Mouse (Mus musculus) midbrain, embryonic 15.5 days (tissue): ENCODE data around the gene Mfsd14a. TPM values are rescaled to one million over a fixed set of nuclear protein-coding genes. Genes with fewer than 3 reads are reported as not detected.
"Not testable (repeated sequence)": the region's sequence is repeated elsewhere in the genome, so short reads cannot be mapped to it uniquely, and the experiment has no call there.

Experiments used
- ATAC-seq: fragments of 200-750 bp; cut with Nextera tagmentation; replicated peaks from 2 replicates; pipeline ENCODE4 v1.8.0; 2017; ENCODE audit warnings: moderate TSS enrichment
- H3K27ac ChIP-seq: fragments of 300-500 bp; sonication (generic); 2 replicates; pipeline ENCODE4 v1.5.1; 2015; ENCODE audit warnings: mild to moderate bottlenecking, inconsistent platforms
- H3K27me3 ChIP-seq: fragments of 300-500 bp; sonication (generic); replicated peaks from 2 replicates; pipeline ENCODE4 v1.6.1; 2015; ENCODE audit warnings: inconsistent platforms
- H3K36me3 ChIP-seq: fragments of 300-500 bp; sonication (generic); replicated peaks from 2 replicates; pipeline ENCODE4 v1.6.1; 2015; ENCODE audit warnings: inconsistent platforms
- H3K4me1 ChIP-seq: fragments of 300-500 bp; sonication (generic); 2 replicates; pipeline ENCODE4 v1.6.1; 2015; ENCODE audit warnings: inconsistent platforms
- H3K4me2 ChIP-seq: fragments of 300-500 bp; sonication (generic); 2 replicates; pipeline ENCODE4 v1.6.1; 2015; ENCODE audit warnings: inconsistent platforms, mild to moderate bottlenecking, moderate library complexity
- H3K4me3 ChIP-seq: fragments of 300-500 bp; sonication (generic); 2 replicates; pipeline ENCODE4 v1.5.1; 2015; ENCODE audit warnings: mild to moderate bottlenecking, inconsistent platforms
- H3K9ac ChIP-seq: fragments of 300-500 bp; sonication (generic); 2 replicates; pipeline ENCODE4 v1.6.1; 2015; ENCODE audit warnings: mild to moderate bottlenecking, inconsistent platforms
- H3K9me3 ChIP-seq: fragments of 300-500 bp; sonication (generic); 2 replicates; pipeline ENCODE4 v1.6.1; 2016; ENCODE audit warnings: inconsistent platforms
- WGBS: fragments of 180-500 bp; shearing (Covaris S2); methylation state at CpG from one replicate; pipeline ENCODE4 v1.1.7; 2015; ENCODE audit warnings: mixed read lengths; 5-methylcytosine and 5-hydroxymethylcytosine counted together
- polyA plus RNA-seq: library from polyadenylated mRNA; unstranded; fragments of >200 nt; fragmentation: Nextera tagmentation; extraction: Ambion mirVana; gene quantifications from 2 replicates; pipeline ENCODE4 v1.2.1, GENCODE M21; 2015

The Mfsd14a gene
- polyA plus RNA-seq, 1 experiment from 2014 or later, result 64.0 TPM

DNA sequence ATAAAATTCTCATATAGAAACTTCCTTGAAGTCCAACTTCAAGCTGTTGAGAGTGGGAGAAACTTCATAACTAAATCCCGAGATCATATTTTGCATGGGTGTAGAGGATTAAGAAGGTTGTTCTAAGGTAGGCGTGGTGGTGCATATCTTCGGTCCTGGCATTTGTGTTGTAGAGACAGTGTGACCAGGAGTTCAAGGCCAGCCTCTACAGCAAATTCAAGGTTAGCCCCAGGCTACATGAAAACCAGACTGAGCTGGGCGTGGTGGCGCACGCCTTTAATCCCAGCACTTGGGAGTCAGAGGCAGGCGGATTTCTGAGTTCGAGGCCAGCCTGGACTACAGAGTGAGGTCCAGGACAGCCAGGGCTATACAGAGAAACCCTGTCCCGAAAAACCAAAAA lies 1.8 kb upstream of the Mfsd14a start:
- not testable (repeated sequence) for H3K4me3 ChIP-seq, H3K36me3 ChIP-seq, H3K27ac ChIP-seq, H3K4me2 ChIP-seq, ATAC-seq, H3K9me3 ChIP-seq, H3K9ac ChIP-seq, H3K27me3 ChIP-seq
- H3K4me1 ChIP-seq, result peaks cover 25% of the 10 kb centered on the region
- WGBS, result 94% methylated on average over 9 of the region's 9 CpGs

DNA sequence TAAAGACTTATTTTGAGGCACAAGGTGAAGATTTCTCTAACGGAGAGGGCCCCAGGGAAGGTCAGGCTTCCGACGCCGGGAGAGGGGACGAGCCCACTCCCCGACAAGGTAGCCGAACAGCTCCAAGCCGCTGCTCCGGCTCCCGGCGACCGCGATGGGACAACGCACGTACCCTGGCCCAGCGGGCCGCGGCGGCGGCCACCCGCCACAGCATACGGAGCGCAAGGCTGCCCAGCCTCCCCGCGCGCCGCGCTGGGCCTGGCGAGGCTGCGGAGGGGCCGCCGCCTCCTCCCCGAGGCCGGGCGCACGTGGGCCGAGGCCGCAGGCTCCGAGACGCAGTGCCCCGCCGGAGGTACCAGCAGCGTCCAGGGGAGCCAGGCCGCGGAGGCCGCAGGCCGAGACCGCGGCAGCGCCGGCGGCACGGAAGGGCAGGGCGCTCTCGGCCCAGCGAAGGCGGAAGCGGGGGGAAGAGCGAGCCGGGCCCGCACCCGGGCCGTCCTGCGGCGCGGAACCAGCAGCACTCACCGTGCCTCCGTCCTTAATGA lies 535 bp downstream of the Mfsd14a start:
- H3K27ac ChIP-seq, result peak overlapping the region; percentile 93
- peaks cover 30% of the 10 kb centered on the region for H3K4me1 ChIP-seq
- H3K9ac ChIP-seq, result peak overlapping the region; percentile 73
- no peaks in the 10 kb centered on the region for H3K36me3 ChIP-seq
- no peaks in the 10 kb centered on the region for H3K9me3 ChIP-seq
- H3K4me2 ChIP-seq, result peak overlapping the region; percentile 68
- H3K4me3 ChIP-seq, result peak overlapping the region; percentile 58
- peak; percentile 91 for ATAC-seq
- WGBS, result under 1% methylated on average over 61 of the region's 68 CpGs
- no peaks in the 10 kb centered on the region for H3K27me3 ChIP-seq

DNA sequence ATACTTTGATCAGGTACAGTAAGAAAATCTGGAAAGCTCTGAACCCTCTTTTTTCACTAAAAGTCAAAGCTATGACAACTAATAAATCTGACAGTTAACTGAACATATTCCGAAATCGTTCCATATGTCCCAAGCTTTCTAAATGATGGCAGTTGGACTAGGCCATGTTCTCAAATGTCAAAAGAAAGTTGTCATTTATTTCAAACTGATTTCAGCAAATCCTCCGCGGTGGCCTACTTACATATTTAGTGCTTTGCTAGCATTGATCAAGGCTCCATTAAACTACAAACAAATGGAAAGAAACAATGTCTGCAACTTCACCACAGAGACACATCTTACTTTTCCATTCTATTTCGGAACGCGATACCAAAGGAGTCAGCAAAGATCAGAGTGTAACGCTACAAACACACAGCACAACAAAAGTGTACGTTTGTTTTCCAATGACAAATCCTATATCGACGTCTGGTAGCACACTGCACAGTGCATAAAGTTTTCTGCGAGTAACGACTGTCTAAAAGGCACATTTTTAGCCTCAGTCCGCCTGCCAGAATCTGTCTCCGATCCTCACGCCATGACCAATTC lies 1.1 kb downstream of the Mfsd14a start:
- no peak; the same call in 1 of the 2 replicates for ATAC-seq

DNA sequence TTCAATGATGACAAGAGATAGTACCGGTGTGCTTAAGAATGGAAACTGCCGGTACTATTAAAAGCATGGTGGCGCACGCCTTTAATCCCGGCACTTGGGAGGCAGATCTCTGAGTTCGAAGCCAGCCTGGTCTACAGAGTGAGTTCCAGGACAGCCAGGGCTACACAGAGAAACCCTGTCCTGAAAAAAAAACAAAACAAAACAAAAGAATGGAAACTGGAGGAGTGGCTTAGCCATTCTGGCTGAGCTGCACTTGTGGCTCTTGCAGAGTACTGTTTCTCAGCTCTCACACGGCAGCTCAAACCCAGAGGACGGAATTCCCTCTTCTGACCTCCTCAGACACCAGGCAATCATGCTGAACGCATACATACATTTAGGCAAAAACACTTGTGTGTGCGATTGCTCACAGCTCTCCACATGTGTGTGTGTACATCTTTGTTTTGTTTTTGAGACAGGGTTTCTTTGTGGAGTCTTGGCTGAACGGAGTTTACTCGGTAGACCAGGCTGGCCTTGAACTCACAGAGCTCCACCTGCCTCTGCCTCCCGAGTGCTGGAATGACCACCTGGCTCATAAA lies 2.5 kb downstream of the Mfsd14a start:
- Histone ChIP-seq H3K27ac (no peak overlapping the region), H3K4me2 (no peak overlapping the region), H3K9ac (no peak overlapping the region), H3K4me3 (no peak overlapping the region), H3K27me3 (no peaks in the 10 kb centered on the region), H3K4me1 (peaks cover 34% of the 10 kb centered on the region), H3K36me3 (no peaks in the 10 kb centered on the region), H3K9me3 (no peaks in the 10 kb centered on the region)
- WGBS, result 82% methylated on average over 13 of the region's 13 CpGs
- no peak for ATAC-seq

More for the DNA sequence above, 1.1 kb downstream of the Mfsd14a start:
- Histone ChIP-seq H3K27ac (peak overlapping the region; percentile 93), H3K4me3 (peak overlapping the region; percentile 58), H3K9ac (peak overlapping the region; percentile 73), H3K27me3 (no peaks in the 10 kb centered on the region), H3K4me1 (peaks cover 34% of the 10 kb centered on the region), H3K36me3 (no peaks in the 10 kb centered on the region), H3K9me3 (no peaks in the 10 kb centered on the region), H3K4me2 (peak overlapping the region; percentile 68)
- 6% methylated on average over 16 of the region's 16 CpGs for WGBS

DNA sequence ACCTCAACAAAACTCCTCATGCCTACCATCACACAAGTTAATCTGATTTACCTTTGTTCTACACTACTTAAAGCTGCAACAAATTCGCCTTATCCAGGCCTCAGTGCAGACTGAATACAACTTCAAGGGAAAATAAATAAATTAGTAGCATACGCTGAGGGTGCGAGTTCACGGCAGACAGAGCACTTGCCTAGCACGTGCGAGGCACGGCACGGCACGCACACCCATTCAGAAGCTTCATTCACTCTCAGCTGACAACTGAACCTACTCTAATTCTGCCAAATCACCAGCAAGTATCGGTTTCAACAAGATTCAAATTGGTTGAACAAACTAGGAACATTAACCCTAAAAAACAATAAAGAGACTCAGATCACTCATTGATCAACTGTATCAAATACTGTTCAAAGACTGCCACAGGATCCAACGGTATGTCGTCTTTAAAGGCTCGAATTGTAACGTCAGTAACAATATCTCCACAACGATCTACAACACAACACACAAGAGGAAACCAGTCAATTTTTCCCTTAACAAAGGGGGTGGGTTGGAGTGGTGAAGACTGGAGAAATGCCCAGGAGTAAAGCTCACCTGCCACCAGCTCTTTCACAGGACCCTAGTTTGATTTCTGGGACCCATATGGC lies 3.4 kb downstream of the Mfsd14a start:
- no peaks in the 10 kb centered on the region for H3K36me3 ChIP-seq
- no peak overlapping the region for H3K4me2 ChIP-seq
- peaks cover 34% of the 10 kb centered on the region for H3K4me1 ChIP-seq
- no peaks in the 10 kb centered on the region for H3K27me3 ChIP-seq
- H3K9ac ChIP-seq, result no peak overlapping the region
- H3K9me3 ChIP-seq, result no peaks in the 10 kb centered on the region
- no peak overlapping the region for H3K27ac ChIP-seq
- ATAC-seq, result no peak
- 60% methylated on average over 15 of the region's 15 CpGs for WGBS
- H3K4me3 ChIP-seq, result no peak overlapping the region

DNA sequence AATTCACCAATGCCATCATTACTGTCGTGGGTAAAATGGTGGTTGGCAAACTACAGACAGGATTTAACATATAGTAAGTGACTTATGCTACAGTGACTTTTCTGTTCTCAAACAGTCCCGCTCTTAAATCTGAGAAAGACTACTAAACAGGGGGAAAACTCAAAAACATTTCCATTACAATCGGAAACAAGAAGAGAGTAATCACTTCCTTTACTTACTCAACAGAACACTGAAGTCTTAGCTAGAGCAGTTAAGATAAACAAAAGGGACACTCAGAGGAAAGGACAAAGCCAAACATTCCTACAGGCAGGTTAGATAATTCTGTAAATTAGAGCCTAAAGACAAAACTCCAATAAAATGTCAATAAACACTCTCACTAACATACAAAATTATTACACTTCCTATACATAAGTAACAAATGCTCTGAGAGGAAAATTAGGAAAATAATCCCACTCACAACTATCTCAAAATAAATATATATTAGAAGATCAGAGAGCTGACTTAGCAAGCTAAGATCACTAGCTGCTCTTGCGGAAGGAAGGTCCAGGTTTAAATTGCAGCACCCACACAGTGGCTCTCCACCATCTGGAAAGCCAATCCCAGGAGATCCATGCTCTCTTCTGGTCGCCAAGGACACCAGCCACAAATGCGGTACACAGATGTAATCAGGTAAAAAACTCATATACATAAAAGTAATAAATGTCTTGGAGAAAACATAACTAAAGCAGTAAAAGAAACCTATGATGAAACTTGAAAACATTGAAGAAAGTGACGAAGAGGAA lies 6.1 kb downstream of the Mfsd14a start:
- no peaks in the 10 kb centered on the region for H3K36me3 ChIP-seq
- H3K4me3 ChIP-seq, result no peak overlapping the region
- H3K27me3 ChIP-seq, result no peaks in the 10 kb centered on the region
- no peak overlapping the region for H3K9ac ChIP-seq
- no peaks in the 10 kb centered on the region for H3K9me3 ChIP-seq
- no peak overlapping the region for H3K27ac ChIP-seq
- H3K4me2 ChIP-seq, result no peak overlapping the region
- ATAC-seq, result no peak
- 80% methylated on average over 7 of the region's 7 CpGs for WGBS
- peaks cover 46% of the 10 kb centered on the region for H3K4me1 ChIP-seq

DNA sequence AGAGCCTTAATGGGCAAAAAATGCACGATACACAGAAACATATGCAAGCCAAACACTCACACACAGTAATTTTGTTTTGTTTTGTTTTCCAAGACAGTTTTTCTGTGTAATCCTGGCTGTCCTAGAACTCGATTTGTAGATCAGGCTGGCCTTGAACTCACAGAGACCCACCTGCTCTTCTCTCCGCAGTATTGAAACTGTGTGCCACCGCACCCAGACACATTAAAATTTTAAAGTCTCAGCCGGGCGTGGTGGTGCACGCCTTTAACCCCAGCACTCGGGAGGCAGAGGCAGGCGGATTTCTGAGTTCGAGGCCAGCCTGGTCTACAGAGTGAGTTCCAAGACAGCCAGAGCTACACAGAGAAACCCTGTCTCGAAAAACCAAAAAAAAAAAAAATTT lies 8.4 kb downstream of the Mfsd14a start:
- H3K4me1 ChIP-seq, result peaks cover 23% of the 10 kb centered on the region
- not testable (repeated sequence) for H3K27ac ChIP-seq, H3K9ac ChIP-seq, H3K36me3 ChIP-seq, ATAC-seq, H3K9me3 ChIP-seq, H3K4me3 ChIP-seq, H3K27me3 ChIP-seq, H3K4me2 ChIP-seq
- 96% methylated on average over 11 of the region's 11 CpGs for WGBS

DNA sequence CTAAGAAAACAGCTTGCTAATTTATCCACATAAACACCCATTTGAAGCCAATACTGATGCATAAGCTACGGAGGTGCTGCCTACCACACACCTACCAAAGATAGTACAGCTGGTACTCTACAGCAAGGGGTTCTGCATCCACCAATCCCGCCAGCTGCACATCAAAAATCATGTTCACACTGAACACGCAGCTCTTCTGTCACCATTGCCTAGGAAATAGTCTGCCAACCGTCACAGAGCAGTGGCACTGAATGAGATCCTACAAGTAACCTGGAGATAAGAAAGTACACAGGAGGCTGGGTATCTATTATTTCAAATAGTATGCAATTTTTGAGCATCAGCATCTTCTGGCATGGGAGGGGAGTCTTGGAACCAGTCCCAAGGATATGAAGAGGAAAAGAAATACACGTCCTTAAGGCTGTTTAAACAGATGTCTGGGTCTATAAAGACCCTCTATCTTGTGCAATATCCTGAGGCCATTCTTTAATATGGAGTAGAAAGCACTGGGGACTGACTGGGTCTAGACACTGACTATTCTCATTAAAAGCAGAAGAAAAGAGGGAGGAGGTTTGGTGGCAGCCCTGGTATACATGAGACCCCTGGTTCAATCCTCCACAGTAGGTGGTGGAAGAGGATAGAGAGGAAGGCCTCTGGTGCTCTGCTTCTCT lies 9.1 kb downstream of the Mfsd14a start:
- no peak overlapping the region for H3K4me3 ChIP-seq
- no peak overlapping the region for H3K27ac ChIP-seq
- ATAC-seq, result no peak
- H3K9ac ChIP-seq, result no peak overlapping the region
- H3K4me2 ChIP-seq, result no peak overlapping the region
- no peaks in the 10 kb centered on the region for H3K9me3 ChIP-seq
- peaks cover 5% of the 10 kb centered on the region; the same call in 1 of the 2 replicates for H3K36me3 ChIP-seq
- 66% methylated on average over 5 of the region's 5 CpGs for WGBS
- H3K4me1 ChIP-seq, result peaks cover 19% of the 10 kb centered on the region
- H3K27me3 ChIP-seq, result no peaks in the 10 kb centered on the region

DNA sequence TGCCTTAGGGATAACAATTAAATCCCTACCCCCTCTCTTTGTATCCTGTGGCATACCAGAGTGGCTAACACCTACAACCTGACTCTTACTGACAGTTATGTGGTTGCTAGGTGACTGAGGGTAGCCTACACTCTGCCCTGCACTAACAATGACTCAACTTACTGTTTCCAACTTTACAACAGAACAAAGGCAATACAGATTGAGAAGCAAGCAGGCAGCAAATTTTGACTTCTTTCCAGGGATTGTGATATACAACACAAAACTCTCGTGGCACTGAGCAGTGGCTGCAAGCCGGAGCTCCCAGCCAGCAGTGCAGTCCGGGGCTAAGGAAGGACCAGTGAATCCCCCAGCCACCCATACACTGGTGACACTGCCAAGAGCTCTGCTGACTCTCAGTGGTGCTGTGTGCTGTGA lies 10.4 kb downstream of the Mfsd14a start:
- no peak overlapping the region for H3K27ac ChIP-seq
- peaks cover 5% of the 10 kb centered on the region; the same call in 1 of the 2 replicates for H3K36me3 ChIP-seq
- no peaks in the 10 kb centered on the region for H3K27me3 ChIP-seq
- H3K9me3 ChIP-seq, result no peaks in the 10 kb centered on the region
- H3K9ac ChIP-seq, result no peak overlapping the region
- H3K4me3 ChIP-seq, result no peak overlapping the region
- WGBS, result 57% methylated on average over 3 of the region's 3 CpGs
- H3K4me2 ChIP-seq, result no peak overlapping the region
- ATAC-seq, result peak; percentile 51; the same call in 1 of the 2 replicates
- peaks cover 19% of the 10 kb centered on the region for H3K4me1 ChIP-seq

DNA sequence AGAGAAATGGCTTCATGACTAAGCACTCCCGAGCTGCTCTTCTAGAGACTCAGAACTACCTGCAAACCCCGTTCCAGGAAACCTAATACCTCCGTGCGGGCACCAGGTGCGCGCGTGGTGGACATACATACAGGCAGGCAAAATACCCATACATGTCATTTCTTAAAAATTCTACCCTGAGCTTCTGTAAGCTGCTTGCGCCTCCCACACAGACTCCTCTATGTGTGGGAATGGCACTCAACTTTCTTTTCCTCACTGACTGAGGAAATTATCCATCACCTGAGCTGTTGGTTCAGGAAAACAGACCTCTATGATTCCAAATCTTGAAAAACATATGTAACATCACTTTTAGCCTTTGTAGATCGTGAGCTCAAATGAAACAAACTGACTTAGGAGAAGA lies 11.8 kb downstream of the Mfsd14a start:
- Histone ChIP-seq H3K27me3 (no peaks in the 10 kb centered on the region), H3K4me2 (no peak overlapping the region), H3K36me3 (peaks cover 5% of the 10 kb centered on the region; the same call in 1 of the 2 replicates), H3K27ac (no peak overlapping the region), H3K4me1 (peaks cover 15% of the 10 kb centered on the region), H3K9ac (no peak overlapping the region), H3K9me3 (no peaks in the 10 kb centered on the region), H3K4me3 (no peak overlapping the region)
- no peak for ATAC-seq
- WGBS, result 98% methylated on average over 9 of the region's 9 CpGs

DNA sequence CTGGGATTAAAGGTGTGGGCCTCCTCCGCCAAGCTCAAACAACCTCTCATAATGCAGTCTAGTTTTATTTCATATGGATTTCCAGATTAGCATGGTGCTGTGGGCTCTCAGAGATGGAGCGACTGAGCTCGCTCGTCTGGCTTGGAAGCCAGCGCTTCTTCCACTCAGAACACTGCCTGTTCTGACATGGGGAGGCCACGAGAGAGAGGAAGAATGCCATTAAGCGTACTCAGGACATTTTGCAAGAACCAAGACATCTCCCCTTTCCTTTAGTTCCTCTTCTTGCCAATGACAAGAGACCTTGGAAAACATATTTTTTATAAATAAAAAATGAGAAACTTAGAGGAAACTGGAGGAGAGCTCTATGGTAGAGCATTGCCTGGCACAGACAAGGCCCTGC lies 13.7 kb downstream of the Mfsd14a start:
- Histone ChIP-seq H3K4me1 (peaks cover 15% of the 10 kb centered on the region), H3K27ac (no peak overlapping the region), H3K9ac (no peak overlapping the region), H3K9me3 (no peaks in the 10 kb centered on the region), H3K4me2 (no peak overlapping the region), H3K36me3 (peaks cover 10% of the 10 kb centered on the region), H3K27me3 (no peaks in the 10 kb centered on the region), H3K4me3 (no peak overlapping the region)
- 92% methylated on average over 7 of the region's 7 CpGs for WGBS
- ATAC-seq, result no peak

DNA sequence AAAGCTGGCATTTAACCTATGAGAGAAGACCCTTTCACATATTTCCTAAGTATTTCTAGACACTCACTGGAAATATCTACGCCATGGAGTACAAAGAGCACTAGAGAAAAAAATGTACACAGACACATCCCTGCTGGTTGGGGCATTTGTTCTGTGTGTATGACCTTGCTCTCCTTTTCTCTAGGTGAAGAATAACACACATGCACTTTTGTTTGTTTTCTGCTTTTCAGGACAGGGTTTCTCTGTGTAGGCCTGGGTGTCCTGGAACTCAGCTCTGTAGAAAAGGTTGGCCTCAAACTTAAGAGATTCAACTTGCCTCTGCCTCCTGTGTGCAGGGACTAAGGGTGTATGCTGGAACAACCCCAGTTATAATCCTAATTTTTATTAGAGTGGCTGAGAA lies 16.1 kb downstream of the Mfsd14a start:
- no peaks in the 10 kb centered on the region for H3K27me3 ChIP-seq
- H3K4me3 ChIP-seq, result no peak overlapping the region
- H3K27ac ChIP-seq, result no peak overlapping the region
- H3K4me1 ChIP-seq, result no peaks in the 10 kb centered on the region
- H3K9ac ChIP-seq, result no peak overlapping the region
- WGBS, result 90% methylated on average over 1 of the region's 1 CpGs
- H3K9me3 ChIP-seq, result no peaks in the 10 kb centered on the region
- no peak for ATAC-seq
- no peak overlapping the region for H3K4me2 ChIP-seq
- H3K36me3 ChIP-seq, result peaks cover 21% of the 10 kb centered on the region
